Mouse (Mus musculus): ENCODE measurements around the gene Galnt11. TPM values are rescaled to one million over a fixed set of nuclear protein-coding genes. Genes with fewer than 3 reads are reported as not detected.

The Galnt11 gene
- total and polyA plus RNA-seq, 3 experiments = 12.6 to 13.6 TPM; not detected in 1

- TF ChIP-seq E2F4 (IDR thresholded peaks at IDR 0.05; ENCODE audit: borderline replicate concordance, low read depth, low read length) = no peak
- TF ChIP-seq CTCF (IDR thresholded peaks at IDR 0.05 in 2 of 3, conservative IDR thresholded peaks at IDR 0.05 in 1 of 3; ENCODE audit: control insufficient read depth in 1 of 3, insufficient read depth in 1 of 3, low read depth in 2 of 3, low read length in 3 of 3, poor library complexity in 1 of 3, severe bottlenecking in 1 of 3) = no peak
- no peak for TF ChIP-seq MAX (IDR thresholded peaks at IDR 0.05; ENCODE audit: low read length)
- TF ChIP-seq RCOR1 (IDR thresholded peaks at IDR 0.05; ENCODE audit: low read depth, low read length) = no peak
- no peak for TF ChIP-seq KAT2A (conservative IDR thresholded peaks at IDR 0.05; ENCODE audit: low read depth, low read length)
- no peak for TF ChIP-seq ZKSCAN1 (IDR thresholded peaks at IDR 0.05; ENCODE audit: low read depth, low read length)
- no peaks in the 10 kb centered on the region for H3K4me1 ChIP-seq (ENCODE audit: control insufficient read depth in 1 of 2, insufficient read depth in 2 of 2, low read length in 2 of 2)
- H3K27ac ChIP-seq (ENCODE audit: control insufficient read depth, low read depth, low read length) = no peak overlapping the region
- no peak overlapping the region for H3K9ac ChIP-seq (ENCODE audit: control insufficient read depth, low read depth, low read length, poor library complexity, severe bottlenecking)
- H3K27me3 ChIP-seq (ENCODE audit: control insufficient read depth in 1 of 2, insufficient read depth in 2 of 2, low read length in 2 of 2) = no peaks in the 10 kb centered on the region
- H3K4me3 ChIP-seq (ENCODE audit: control insufficient read depth in 1 of 2, insufficient read depth in 1 of 2, low read depth in 2 of 2, low read length in 2 of 2) = no peak overlapping the region
- H3K9me3 ChIP-seq (replicated peaks; ENCODE audit: insufficient read depth, low read length) = no peaks in the 10 kb centered on the region
- DNase-seq (ENCODE audit: low read depth, low spot score) = no peak
- no peaks in the 10 kb centered on the region for H3K79me2 ChIP-seq (ENCODE audit: control insufficient read depth, insufficient read depth, low read length, poor library complexity)
- H3K36me3 ChIP-seq (ENCODE audit: control insufficient read depth in 1 of 2, insufficient read depth in 2 of 2, low read length in 2 of 2) = peaks cover 0 to 36% of the 10 kb centered on the region in 2 experiments; a peak in 2 of 4 replicates
Measured at GRCm38 (mm10) chr5:25283988-25284387, 62.3 kb downstream of the Galnt11 start.

GRCm38 (mm10) chr5:25296830-25297229 is 75.1 kb downstream of the Galnt11 start:
- peaks cover 4 to 35% of the 10 kb centered on the region in 2 experiments for H3K36me3 ChIP-seq (ENCODE audit: control insufficient read depth in 1 of 2, insufficient read depth in 2 of 2, low read length in 2 of 2)
- H3K9me3 ChIP-seq (replicated peaks; ENCODE audit: insufficient read depth, low read length) = no peaks in the 10 kb centered on the region
- H3K27me3 ChIP-seq (ENCODE audit: control insufficient read depth in 1 of 2, insufficient read depth in 2 of 2, low read length in 2 of 2) = no peaks in the 10 kb centered on the region
- H3K79me2 ChIP-seq (ENCODE audit: control insufficient read depth, insufficient read depth, low read length, poor library complexity) = no peaks in the 10 kb centered on the region
- no peak overlapping the region for H3K9ac ChIP-seq (ENCODE audit: control insufficient read depth, low read depth, low read length, poor library complexity, severe bottlenecking)
- no peak overlapping the region for H3K4me3 ChIP-seq (ENCODE audit: control insufficient read depth in 1 of 2, insufficient read depth in 1 of 2, low read depth in 2 of 2, low read length in 2 of 2)
- peaks cover 0 to 4% of the 10 kb centered on the region in 2 experiments; a peak in 1 of 4 replicates for H3K4me1 ChIP-seq (ENCODE audit: control insufficient read depth in 1 of 2, insufficient read depth in 2 of 2, low read length in 2 of 2)
- peak; percentile 70 for DNase-seq (ENCODE audit: low read depth, low spot score)
- no peak overlapping the region for H3K27ac ChIP-seq (ENCODE audit: control insufficient read depth, low read depth, low read length)
- peak; percentile 43; the same call in 1 of the 2 replicates for TF ChIP-seq ETS1 (IDR thresholded peaks at IDR 0.05; ENCODE audit: low read depth, low read length)
- peak; percentile 98 for TF ChIP-seq RCOR1 (IDR thresholded peaks at IDR 0.05; ENCODE audit: low read depth, low read length)
- TF ChIP-seq USF2 (IDR thresholded peaks at IDR 0.05; ENCODE audit: borderline replicate concordance in 1 of 2, insufficient read depth in 1 of 2, low read depth in 1 of 2, low read length in 2 of 2) = no peak
- TF ChIP-seq USF1 (IDR thresholded peaks at IDR 0.05; ENCODE audit: low read depth, low read length) = no peak
- TF ChIP-seq EP300 (IDR thresholded peaks at IDR 0.05; ENCODE audit: low read depth in 1 of 2, low read length in 2 of 2) = peak; percentile 70 to 74
- TF ChIP-seq MAZ (IDR thresholded peaks at IDR 0.05; ENCODE audit: low read depth, low read length) = no peak
- TF ChIP-seq TAL1 (IDR thresholded peaks at IDR 0.05; ENCODE audit: low read length) = peak; percentile 63
- no peak for TF ChIP-seq ZC3H11A (IDR thresholded peaks at IDR 0.05; ENCODE audit: low read depth, low read length)
- no peak for TF ChIP-seq MYC (IDR thresholded peaks at IDR 0.05; ENCODE audit: low read depth, low read length)
- no peak for TF ChIP-seq ZMIZ1 (IDR thresholded peaks at IDR 0.05; ENCODE audit: low read depth, low read length)
- no peak for TF ChIP-seq POLR2AphosphoS2 (IDR thresholded peaks at IDR 0.05; ENCODE audit: low read length)
- TF ChIP-seq E2F4 (IDR thresholded peaks at IDR 0.05; ENCODE audit: borderline replicate concordance, low read depth, low read length) = no peak
- no peak for TF ChIP-seq GABPA (IDR thresholded peaks at IDR 0.05; ENCODE audit: low read depth, low read length)
- TF ChIP-seq ELF1 (IDR thresholded peaks at IDR 0.05; ENCODE audit: low read depth, low read length) = no peak
- TF ChIP-seq CTCF (IDR thresholded peaks at IDR 0.05 in 2 of 3, conservative IDR thresholded peaks at IDR 0.05 in 1 of 3; ENCODE audit: control insufficient read depth in 1 of 3, insufficient read depth in 1 of 3, low read depth in 2 of 3, low read length in 3 of 3, poor library complexity in 1 of 3, severe bottlenecking in 1 of 3) = no peak
- no peak for TF ChIP-seq POLR2AphosphoS5 (IDR thresholded peaks at IDR 0.05; ENCODE audit: borderline replicate concordance, low read depth, low read length)
- no peak for TF ChIP-seq NELFE (IDR thresholded peaks at IDR 0.05; ENCODE audit: low read depth, low read length)
- no peak for TF ChIP-seq ZKSCAN1 (IDR thresholded peaks at IDR 0.05; ENCODE audit: low read depth, low read length)
- TF ChIP-seq HCFC1 (IDR thresholded peaks at IDR 0.05; ENCODE audit: low read depth, low read length) = no peak
- no peak for TF ChIP-seq JUND (IDR thresholded peaks at IDR 0.05; ENCODE audit: low read depth, low read length)
- TF ChIP-seq CHD2 (IDR thresholded peaks at IDR 0.05; ENCODE audit: low read length) = no peak
- TF ChIP-seq MAFK (IDR thresholded peaks at IDR 0.05; ENCODE audit: borderline replicate concordance, low read depth, low read length) = no peak
- TF ChIP-seq CHD1 (IDR thresholded peaks at IDR 0.05; ENCODE audit: low read depth, low read length) = no peak
- peak; percentile 88 for TF ChIP-seq TCF12 (IDR thresholded peaks at IDR 0.05; ENCODE audit: low read depth, low read length)
- TF ChIP-seq MAX (IDR thresholded peaks at IDR 0.05; ENCODE audit: low read length) = no peak; the same call in 1 of the 2 replicates
- TF ChIP-seq NRF1 (IDR thresholded peaks at IDR 0.05; ENCODE audit: insufficient read depth, low read depth, low read length, poor library complexity, severe bottlenecking) = no peak
- TF ChIP-seq MYB (IDR thresholded peaks at IDR 0.05; ENCODE audit: low read depth, low read length) = no peak
- TF ChIP-seq UBTF (IDR thresholded peaks at IDR 0.05; ENCODE audit: borderline replicate concordance, insufficient read depth, low read depth, low read length) = no peak
- TF ChIP-seq SIN3A (IDR thresholded peaks at IDR 0.05; ENCODE audit: low read length) = no peak

Measured in MEL (cell line).